Mouse (Mus musculus): ENCODE data around the gene Hnrnpdl. TPM values are rescaled to one million over a fixed set of nuclear protein-coding genes. Genes with fewer than 3 reads are reported as not detected.

The Hnrnpdl gene
- polyA plus RNA-seq, 1 experiment from 2014 or later, result 268 TPM

DNA sequence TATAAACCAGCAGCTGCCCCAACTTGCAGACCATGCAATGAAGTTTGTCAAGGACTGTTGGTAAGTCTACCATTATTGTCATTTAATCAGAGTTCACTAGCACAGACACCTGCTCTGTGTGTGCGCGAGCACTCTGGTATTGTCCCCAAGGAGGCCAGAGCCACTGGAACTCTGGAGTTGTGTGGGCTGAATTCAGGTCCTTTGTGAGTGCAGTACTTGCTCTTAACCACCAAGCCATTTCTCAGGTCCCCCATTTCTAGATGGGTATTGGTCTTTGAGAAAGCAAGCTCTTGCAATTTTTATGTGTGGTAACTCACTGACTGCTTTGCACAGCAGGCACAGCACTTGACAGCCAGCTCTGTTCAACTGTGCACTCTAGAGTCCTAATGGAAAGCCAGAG lies 7.4 kb downstream of the Hnrnpdl start:
- Histone ChIP-seq H3K27me3 (ENCODE audit: control insufficient read depth, insufficient read depth, low read length) (no peaks in the 10 kb centered on the region), H3K4me1 (ENCODE audit: control insufficient read depth, insufficient read depth, low read length) (peaks cover 12% of the 10 kb centered on the region), H3K9ac (replicated peaks; ENCODE audit: low read length) (no peak overlapping the region), H3K4me3 (replicated peaks; ENCODE audit: low read depth, low read length) (no peak overlapping the region), H3K27ac (replicated peaks; ENCODE audit: low read depth, low read length) (no peak overlapping the region), H3K4me2 (ENCODE audit: low read length) (no peak overlapping the region), H3K9me3 (ENCODE audit: control insufficient read depth, low read length) (no peaks in the 10 kb centered on the region), H3K36me3 (ENCODE audit: control insufficient read depth, insufficient read depth, low read length) (peaks cover 57% of the 10 kb centered on the region)
- ATAC-seq (ENCODE audit: low FRiP score, low TSS enrichment), result no peak
- 78% methylated on average over 2 of the region's 2 CpGs for WGBS
- DNase-seq, result no peak

- no peak overlapping the region for H3K27ac ChIP-seq (replicated peaks; ENCODE audit: low read depth, low read length)
- no peak overlapping the region for H3K9ac ChIP-seq (replicated peaks; ENCODE audit: low read length)
- no peak overlapping the region for H3K4me3 ChIP-seq (replicated peaks; ENCODE audit: low read depth, low read length)
- WGBS, result 35% methylated on average over 6 of the region's 6 CpGs
- H3K4me1 ChIP-seq (ENCODE audit: control insufficient read depth, insufficient read depth, low read length), result no peaks in the 10 kb centered on the region
- peak; percentile 74 for DNase-seq
- H3K9me3 ChIP-seq (ENCODE audit: control insufficient read depth, low read length), result no peaks in the 10 kb centered on the region
- no peak overlapping the region for H3K4me2 ChIP-seq (ENCODE audit: low read length)
- peak; percentile 80 for ATAC-seq (ENCODE audit: low FRiP score, low TSS enrichment)
- no peaks in the 10 kb centered on the region for H3K27me3 ChIP-seq (ENCODE audit: control insufficient read depth, insufficient read depth, low read length)
- peaks cover 40% of the 10 kb centered on the region for H3K36me3 ChIP-seq (ENCODE audit: control insufficient read depth, insufficient read depth, low read length)
Measured at GRCm38 (mm10) chr5:100030069-100030468, 9.4 kb downstream of the Hnrnpdl start.

- Histone ChIP-seq H3K27me3 (ENCODE audit: control insufficient read depth, insufficient read depth, low read length) (no peaks in the 10 kb centered on the region), H3K27ac (replicated peaks; ENCODE audit: low read depth, low read length) (no peak overlapping the region), H3K4me3 (replicated peaks; ENCODE audit: low read depth, low read length) (no peak overlapping the region), H3K36me3 (ENCODE audit: control insufficient read depth, insufficient read depth, low read length) (no peaks in the 10 kb centered on the region), H3K4me2 (ENCODE audit: low read length) (no peak overlapping the region), H3K4me1 (ENCODE audit: control insufficient read depth, insufficient read depth, low read length) (no peaks in the 10 kb centered on the region), H3K9ac (replicated peaks; ENCODE audit: low read length) (no peak overlapping the region), H3K9me3 (ENCODE audit: control insufficient read depth, low read length) (no peaks in the 10 kb centered on the region)
- no peak for ATAC-seq (ENCODE audit: low FRiP score, low TSS enrichment)
- no peak for DNase-seq
- WGBS, result 76% methylated on average over 1 of the region's 1 CpGs
Measured at GRCm38 (mm10) chr5:100024868-100025267, 14.6 kb downstream of the Hnrnpdl start.

DNA sequence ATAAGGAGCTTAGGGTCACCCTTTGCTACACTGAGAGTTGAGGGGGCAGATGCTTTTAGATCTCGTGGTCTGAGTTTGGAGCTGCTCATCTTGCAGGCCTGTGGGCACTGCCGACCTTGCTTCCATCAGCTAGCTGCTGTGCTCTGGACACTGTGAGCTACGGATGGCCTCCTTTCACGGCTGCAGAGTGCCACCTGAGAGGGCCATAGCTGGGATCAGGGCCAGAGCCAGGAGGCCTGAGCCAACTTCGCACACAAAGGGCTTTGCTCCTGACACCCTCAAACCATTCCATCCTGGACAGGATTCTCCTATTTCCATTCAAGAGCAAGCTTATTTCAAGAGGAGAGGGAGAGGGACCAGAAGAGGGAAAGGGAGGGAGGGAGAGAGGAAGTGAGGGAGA lies 15.1 kb downstream of the Hnrnpdl start:
- Histone ChIP-seq H3K9me3 (ENCODE audit: control insufficient read depth, low read length) (no peaks in the 10 kb centered on the region), H3K9ac (replicated peaks; ENCODE audit: low read length) (no peak overlapping the region), H3K36me3 (ENCODE audit: control insufficient read depth, insufficient read depth, low read length) (no peaks in the 10 kb centered on the region), H3K27me3 (ENCODE audit: control insufficient read depth, insufficient read depth, low read length) (no peaks in the 10 kb centered on the region), H3K4me2 (ENCODE audit: low read length) (no peak overlapping the region), H3K4me1 (ENCODE audit: control insufficient read depth, insufficient read depth, low read length) (no peaks in the 10 kb centered on the region), H3K27ac (replicated peaks; ENCODE audit: low read depth, low read length) (no peak overlapping the region), H3K4me3 (replicated peaks; ENCODE audit: low read depth, low read length) (no peak overlapping the region)
- DNase-seq, result no peak
- no peak for ATAC-seq (ENCODE audit: low FRiP score, low TSS enrichment)
- 80% methylated on average over 5 of the region's 5 CpGs for WGBS

DNA sequence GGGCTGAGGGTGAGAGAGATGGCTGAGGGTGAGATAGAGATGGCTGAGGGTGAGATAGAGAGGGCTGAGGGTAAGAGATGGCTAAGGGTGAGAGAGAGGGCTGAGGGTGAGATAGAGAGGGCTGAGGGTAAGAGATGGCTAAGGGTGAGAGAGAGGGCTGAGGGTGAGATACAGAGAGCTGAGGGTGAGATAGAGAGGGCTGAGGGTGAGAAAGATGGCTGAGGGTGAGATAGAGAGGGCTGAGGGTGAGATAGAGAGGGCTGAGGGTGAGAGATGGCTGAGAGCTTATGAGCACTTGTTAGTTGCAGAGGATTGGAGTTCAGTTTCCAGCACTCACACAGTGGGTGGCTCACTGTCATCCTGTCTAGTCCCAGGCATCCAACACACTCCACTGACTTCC lies 19.4 kb downstream of the Hnrnpdl start:
- H3K27me3 ChIP-seq (ENCODE audit: control insufficient read depth, insufficient read depth, low read length), result no peaks in the 10 kb centered on the region
- no peaks in the 10 kb centered on the region for H3K36me3 ChIP-seq (ENCODE audit: control insufficient read depth, insufficient read depth, low read length)
- no peak overlapping the region for H3K4me2 ChIP-seq (ENCODE audit: low read length)
- no peak overlapping the region for H3K27ac ChIP-seq (replicated peaks; ENCODE audit: low read depth, low read length)
- no peak overlapping the region for H3K9ac ChIP-seq (replicated peaks; ENCODE audit: low read length)
- DNase-seq (no peak), ATAC-seq (ENCODE audit: low FRiP score, low TSS enrichment) (no peak)
- H3K9me3 ChIP-seq (ENCODE audit: control insufficient read depth, low read length), result no peaks in the 10 kb centered on the region
- H3K4me3 ChIP-seq (replicated peaks; ENCODE audit: low read depth, low read length), result no peak overlapping the region
- H3K4me1 ChIP-seq (ENCODE audit: control insufficient read depth, insufficient read depth, low read length), result no peaks in the 10 kb centered on the region

- no peak for ATAC-seq (ENCODE audit: low FRiP score, low TSS enrichment)
- Histone ChIP-seq H3K4me2 (ENCODE audit: low read length) (no peak overlapping the region), H3K27ac (replicated peaks; ENCODE audit: low read depth, low read length) (no peak overlapping the region), H3K9ac (replicated peaks; ENCODE audit: low read length) (no peak overlapping the region), H3K36me3 (ENCODE audit: control insufficient read depth, insufficient read depth, low read length) (no peaks in the 10 kb centered on the region), H3K27me3 (ENCODE audit: control insufficient read depth, insufficient read depth, low read length) (no peaks in the 10 kb centered on the region), H3K9me3 (ENCODE audit: control insufficient read depth, low read length) (no peaks in the 10 kb centered on the region), H3K4me3 (replicated peaks; ENCODE audit: low read depth, low read length) (no peak overlapping the region), H3K4me1 (ENCODE audit: control insufficient read depth, insufficient read depth, low read length) (no peaks in the 10 kb centered on the region)
- no peak for DNase-seq
- 92% methylated on average over 9 of the region's 9 CpGs for whole genome bisulfite sequencing
Measured at GRCm38 (mm10) chr5:100012599-100012998, 26.9 kb downstream of the Hnrnpdl start.

- DNase-seq (no peak), ATAC-seq (ENCODE audit: low FRiP score, low TSS enrichment) (no peak)
- no peak overlapping the region for H3K4me3 ChIP-seq (replicated peaks; ENCODE audit: low read depth, low read length)
- H3K4me1 ChIP-seq (ENCODE audit: control insufficient read depth, insufficient read depth, low read length), result no peaks in the 10 kb centered on the region
- H3K36me3 ChIP-seq (ENCODE audit: control insufficient read depth, insufficient read depth, low read length), result no peaks in the 10 kb centered on the region
- no peaks in the 10 kb centered on the region for H3K27me3 ChIP-seq (ENCODE audit: control insufficient read depth, insufficient read depth, low read length)
- no peak overlapping the region for H3K9ac ChIP-seq (replicated peaks; ENCODE audit: low read length)
- H3K27ac ChIP-seq (replicated peaks; ENCODE audit: low read depth, low read length), result no peak overlapping the region
- WGBS, result 62% methylated on average over 3 of the region's 3 CpGs
- H3K9me3 ChIP-seq (ENCODE audit: control insufficient read depth, low read length), result no peaks in the 10 kb centered on the region
- H3K4me2 ChIP-seq (ENCODE audit: low read length), result no peak overlapping the region
Measured at GRCm38 (mm10) chr5:100008485-100008884, 31.0 kb downstream of the Hnrnpdl start.

DNA sequence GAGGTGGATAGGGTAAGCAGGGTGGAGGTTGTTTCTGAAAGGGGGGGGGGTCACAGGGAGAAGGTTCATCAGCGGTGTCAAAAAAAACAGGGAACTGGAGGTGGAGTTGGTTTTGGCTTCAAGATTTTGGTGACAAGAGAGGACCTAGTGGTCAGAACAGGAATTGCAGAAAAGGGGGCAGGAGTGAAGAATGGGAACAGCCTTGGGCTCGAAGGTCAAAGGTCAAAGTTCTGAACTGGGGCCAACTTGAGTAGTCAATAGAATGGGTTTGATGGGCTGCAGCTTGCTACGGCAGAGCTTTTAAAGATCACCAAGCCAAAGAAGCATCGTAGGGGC lies 32.5 kb downstream of the Hnrnpdl start:
- no peak overlapping the region for H3K4me2 ChIP-seq (ENCODE audit: low read length)
- H3K27ac ChIP-seq (replicated peaks; ENCODE audit: low read depth, low read length), result no peak overlapping the region
- H3K4me3 ChIP-seq (replicated peaks; ENCODE audit: low read depth, low read length), result no peak overlapping the region
- no peaks in the 10 kb centered on the region for H3K4me1 ChIP-seq (ENCODE audit: control insufficient read depth, insufficient read depth, low read length)
- H3K27me3 ChIP-seq (ENCODE audit: control insufficient read depth, insufficient read depth, low read length), result no peaks in the 10 kb centered on the region
- no peaks in the 10 kb centered on the region for H3K9me3 ChIP-seq (ENCODE audit: control insufficient read depth, low read length)
- H3K9ac ChIP-seq (replicated peaks; ENCODE audit: low read length), result no peak overlapping the region
- 84% methylated on average over 4 of the region's 4 CpGs for WGBS
- ATAC-seq (ENCODE audit: low FRiP score, low TSS enrichment) (no peak), DNase-seq (no peak)
- no peaks in the 10 kb centered on the region for H3K36me3 ChIP-seq (ENCODE audit: control insufficient read depth, insufficient read depth, low read length)

- WGBS, result 92% methylated on average over 4 of the region's 4 CpGs
- no peak overlapping the region for H3K27ac ChIP-seq (replicated peaks; ENCODE audit: low read depth, low read length)
Measured at GRCm38 (mm10) chr5:100006324-100007039, 33.0 kb downstream of the Hnrnpdl start.

More at GRCm38 (mm10) chr5:100006324-100007039, 33.0 kb downstream of the Hnrnpdl start:
- H3K4me2 ChIP-seq (ENCODE audit: low read length), result no peak overlapping the region
- no peaks in the 10 kb centered on the region for H3K36me3 ChIP-seq (ENCODE audit: control insufficient read depth, insufficient read depth, low read length)
- DNase-seq (no peak), ATAC-seq (ENCODE audit: low FRiP score, low TSS enrichment) (no peak)
- no peaks in the 10 kb centered on the region for H3K9me3 ChIP-seq (ENCODE audit: control insufficient read depth, low read length)
- H3K27me3 ChIP-seq (ENCODE audit: control insufficient read depth, insufficient read depth, low read length), result no peaks in the 10 kb centered on the region
- no peaks in the 10 kb centered on the region for H3K4me1 ChIP-seq (ENCODE audit: control insufficient read depth, insufficient read depth, low read length)
- no peak overlapping the region for H3K4me3 ChIP-seq (replicated peaks; ENCODE audit: low read depth, low read length)
- no peak overlapping the region for H3K9ac ChIP-seq (replicated peaks; ENCODE audit: low read length)
